Mouse (Mus musculus) thymus, adult 2 months (tissue): Measurements from ENCODE around the gene Tmem260. TPM values are rescaled to one million over a fixed set of nuclear protein-coding genes. Genes with fewer than 3 reads are reported as not detected.

Experiments used
- DNase-seq: peaks from one replicate; pipeline ENCODE4 v3.0.0; 2021
- H3K27ac ChIP-seq: fragments of 200-500 bp; 2 replicates; pipeline ENCODE4 v1.5.1; 2012; ENCODE audit warnings: low read length, control low read depth; ENCODE audit not compliant: control insufficient read depth, insufficient read depth
- H3K27me3 ChIP-seq: fragments of 200-500 bp; 2 replicates; pipeline ENCODE4 v1.6.1; 2012; ENCODE audit warnings: mild to moderate bottlenecking, low read length, moderate library complexity, mixed read lengths; ENCODE audit not compliant: control insufficient read depth, insufficient read depth
- H3K36me3 ChIP-seq: fragments of 200-500 bp; 2 replicates; pipeline ENCODE4 v1.6.1; 2012; ENCODE audit warnings: mild to moderate bottlenecking, low read length, moderate library complexity; ENCODE audit not compliant: control insufficient read depth, insufficient read depth
- H3K4me1 ChIP-seq: fragments of 200-500 bp; replicated peaks from 2 replicates; pipeline ENCODE4 v1.6.1; 2012; ENCODE audit warnings: low read length; ENCODE audit not compliant: control insufficient read depth, insufficient read depth
- H3K4me3 ChIP-seq: fragments of 200-500 bp; 2 replicates; pipeline ENCODE4 v1.5.1; 2012; ENCODE audit warnings: mild to moderate bottlenecking, low read length, control low read depth, moderate library complexity; ENCODE audit not compliant: control insufficient read depth, insufficient read depth
- CTCF ChIP-seq: fragments of 200-500 bp; IDR thresholded peaks from 2 replicates; pipeline ENCODE4 v1.5.1; 2012; ENCODE audit warnings: mild to moderate bottlenecking, control low read depth, low read length, moderate library complexity, borderline replicate concordance; ENCODE audit not compliant: control insufficient read depth, poor library complexity, insufficient read depth; ENCODE audit errors: extremely low read depth
- POLR2A ChIP-seq: fragments of 200-500 bp; IDR thresholded peaks from 2 replicates; pipeline ENCODE4 v1.6.1; 2012; ENCODE audit warnings: mild to moderate bottlenecking, low read length, control low read depth, moderate library complexity; ENCODE audit not compliant: control insufficient read depth, poor library complexity, insufficient read depth; ENCODE audit errors: extremely low read depth
- WGBS: fragments of 180-500 bp; shearing (Covaris S2); methylation state at CpG from one replicate; pipeline ENCODE4 v1.1.7; 2018; 5-methylcytosine and 5-hydroxymethylcytosine counted together
- polyA plus RNA-seq: library from polyadenylated mRNA; depleted of rRNA; stranded (reverse); fragments of >200 nt; gene quantifications from 2 replicates; pipeline ENCODE4 v1.2.3, GENCODE M21; 2012

Tmem260 gene
- polyA plus RNA-seq, 1 experiment: 36.1 TPM

DNA sequence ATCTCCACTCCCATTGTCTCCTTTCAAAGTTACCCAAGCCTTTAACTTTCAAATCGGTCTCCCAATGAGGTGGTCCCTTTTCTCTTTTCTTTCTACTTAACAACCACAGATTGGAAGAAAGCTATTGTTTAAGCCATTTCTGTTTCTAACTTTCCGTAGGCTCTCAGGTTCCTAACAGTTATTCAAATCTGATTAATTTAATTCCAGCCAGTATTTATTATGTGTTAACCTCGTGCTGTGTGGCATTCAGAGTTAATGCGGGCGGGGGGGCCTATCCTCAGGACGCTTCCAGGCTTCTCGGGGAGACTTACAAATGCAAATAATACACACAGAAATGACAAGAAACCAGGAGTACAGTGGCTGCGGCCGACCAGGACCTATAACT lies 58.6 kb downstream of the Tmem260 start:
- WGBS: 94% methylated on average over 9 of the region's 9 CpGs
- no peak for TF ChIP-seq POLR2A
- no peak for TF ChIP-seq CTCF
- 0 out of 2 replicates have a peak, but pooled peaks cover under 1% of the 10 kb centered on the region for H3K36me3 ChIP-seq
- no peak overlapping the region for H3K4me3 ChIP-seq
- DNase-seq: no peak
- no peaks in the 10 kb centered on the region for H3K4me1 ChIP-seq
- no peak overlapping the region for H3K27ac ChIP-seq
- H3K27me3 ChIP-seq: no peaks in the 10 kb centered on the region

DNA sequence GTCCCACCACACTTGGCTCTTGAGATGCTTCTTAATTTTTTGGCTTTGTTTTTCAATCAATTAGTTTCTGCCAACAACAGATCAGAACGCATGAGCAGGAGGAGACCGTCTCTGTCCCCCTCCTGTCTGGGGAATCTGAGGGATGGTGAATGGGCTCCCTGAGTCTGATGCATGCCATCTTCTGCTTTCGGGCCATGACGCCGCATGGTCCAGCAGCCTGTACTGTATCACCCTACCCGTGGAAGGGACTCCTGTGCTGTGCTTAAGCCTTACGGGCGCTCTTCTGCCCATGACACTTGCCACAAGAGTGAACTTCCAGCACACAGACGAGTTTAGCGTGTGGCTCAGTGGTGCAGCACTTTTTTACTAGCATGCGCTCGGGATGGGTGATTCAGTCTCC lies 59.7 kb downstream of the Tmem260 start:
- no peak for DNase-seq
- Histone ChIP-seq H3K27me3 (no peaks in the 10 kb centered on the region), H3K27ac (no peak overlapping the region), H3K4me3 (no peak overlapping the region), H3K4me1 (no peaks in the 10 kb centered on the region), H3K36me3 (0 out of 2 replicates have a peak, but pooled peaks cover 6% of the 10 kb centered on the region)
- 96% methylated on average over 12 of the region's 12 CpGs for WGBS
- TF ChIP-seq CTCF (no peak), POLR2A (no peak)

DNA sequence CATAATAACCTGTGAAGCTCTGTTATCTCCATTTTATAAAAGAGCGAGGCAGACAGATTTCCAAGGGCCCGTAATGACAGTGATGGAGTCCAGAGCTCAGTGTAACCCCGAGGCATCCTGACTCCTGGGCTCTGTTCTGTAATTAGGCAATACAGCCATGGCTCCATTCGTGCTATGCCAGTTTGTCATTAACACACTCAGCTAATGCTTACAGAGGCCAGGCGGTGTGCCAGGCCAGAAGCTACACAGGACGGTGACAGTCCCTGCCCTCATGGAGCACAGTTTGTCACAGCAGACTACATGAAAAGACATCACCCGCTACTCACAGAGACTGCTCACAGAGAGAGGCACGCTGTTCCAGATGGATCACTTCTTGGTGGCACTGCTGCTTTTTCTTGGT lies 61.5 kb downstream of the Tmem260 start:
- 97% methylated on average over 8 of the region's 8 CpGs for WGBS
- DNase-seq: no peak
- TF ChIP-seq CTCF (no peak), POLR2A (no peak)
- Histone ChIP-seq H3K4me1 (no peaks in the 10 kb centered on the region), H3K4me3 (no peak overlapping the region), H3K27ac (no peak overlapping the region), H3K36me3 (peaks cover 12% of the 10 kb centered on the region), H3K27me3 (no peaks in the 10 kb centered on the region)

DNA sequence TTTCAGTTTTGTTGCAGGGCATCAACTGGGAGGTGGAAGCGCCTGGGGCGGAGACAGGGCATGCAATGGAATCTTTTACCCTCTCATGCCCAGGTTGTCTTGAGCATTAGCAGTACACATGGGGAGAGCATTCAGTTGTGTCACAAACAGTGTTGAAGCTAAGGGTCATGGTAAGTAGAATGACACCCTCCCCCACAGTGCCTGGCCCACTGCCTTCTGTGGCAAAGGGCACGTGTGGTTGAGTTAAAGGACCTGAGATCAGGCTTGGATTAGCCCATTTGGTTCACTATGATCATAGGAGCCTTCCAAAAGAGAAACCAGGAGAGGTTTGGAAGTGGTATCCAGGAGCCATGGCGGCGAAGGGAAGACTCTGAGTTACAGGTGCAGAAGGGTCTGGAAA lies 63.2 kb downstream of the Tmem260 start:
- Histone ChIP-seq H3K27ac (no peak overlapping the region), H3K4me3 (no peak overlapping the region), H3K36me3 (peaks cover 12% of the 10 kb centered on the region), H3K27me3 (no peaks in the 10 kb centered on the region), H3K4me1 (no peaks in the 10 kb centered on the region)
- TF ChIP-seq POLR2A: no peak
- TF ChIP-seq CTCF: no peak
- 94% methylated on average over 5 of the region's 5 CpGs for WGBS
- no peak for DNase-seq

DNA sequence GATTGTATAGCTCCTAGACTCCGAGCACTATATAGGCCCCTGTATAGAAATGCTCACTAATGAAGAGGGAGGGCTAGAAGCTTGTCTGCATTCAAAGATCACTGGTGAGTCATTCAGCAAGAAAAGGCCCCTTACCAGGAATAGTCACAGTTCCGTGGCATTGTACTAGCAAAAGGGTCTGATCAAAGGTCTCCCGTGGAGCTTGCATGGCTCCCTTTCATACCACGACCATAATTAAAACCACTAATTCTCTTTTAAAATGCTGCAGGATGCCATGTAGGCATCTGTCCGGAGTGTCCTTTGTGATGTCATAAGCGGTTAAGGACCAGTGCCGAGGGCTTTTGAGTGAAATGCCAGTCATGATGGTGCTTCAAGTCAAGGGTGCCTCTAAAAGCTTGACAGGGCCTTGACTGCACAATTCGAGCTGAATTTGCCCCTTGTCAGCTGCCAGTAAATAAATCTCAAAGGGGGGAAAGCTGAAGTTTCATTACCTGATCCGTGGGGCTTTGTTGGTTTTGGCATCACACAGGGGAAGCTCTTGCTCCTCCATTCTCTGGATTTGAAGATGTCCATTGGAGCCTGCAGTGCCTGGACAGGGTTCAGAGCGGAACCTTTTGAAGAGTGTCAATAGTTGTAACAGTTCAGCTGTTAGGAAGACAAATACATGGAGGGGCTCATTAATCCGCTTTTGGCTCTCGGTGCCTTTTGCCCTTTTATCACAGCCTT lies 67.3 kb downstream of the Tmem260 start:
- WGBS: 95% methylated on average over 12 of the region's 12 CpGs
- peaks cover 12% of the 10 kb centered on the region for H3K36me3 ChIP-seq
- TF ChIP-seq POLR2A (no peak), CTCF (no peak)
- no peak for DNase-seq
- H3K27ac ChIP-seq: no peak overlapping the region
- H3K4me3 ChIP-seq: no peak overlapping the region
- H3K27me3 ChIP-seq: no peaks in the 10 kb centered on the region
- H3K4me1 ChIP-seq: no peaks in the 10 kb centered on the region

DNA sequence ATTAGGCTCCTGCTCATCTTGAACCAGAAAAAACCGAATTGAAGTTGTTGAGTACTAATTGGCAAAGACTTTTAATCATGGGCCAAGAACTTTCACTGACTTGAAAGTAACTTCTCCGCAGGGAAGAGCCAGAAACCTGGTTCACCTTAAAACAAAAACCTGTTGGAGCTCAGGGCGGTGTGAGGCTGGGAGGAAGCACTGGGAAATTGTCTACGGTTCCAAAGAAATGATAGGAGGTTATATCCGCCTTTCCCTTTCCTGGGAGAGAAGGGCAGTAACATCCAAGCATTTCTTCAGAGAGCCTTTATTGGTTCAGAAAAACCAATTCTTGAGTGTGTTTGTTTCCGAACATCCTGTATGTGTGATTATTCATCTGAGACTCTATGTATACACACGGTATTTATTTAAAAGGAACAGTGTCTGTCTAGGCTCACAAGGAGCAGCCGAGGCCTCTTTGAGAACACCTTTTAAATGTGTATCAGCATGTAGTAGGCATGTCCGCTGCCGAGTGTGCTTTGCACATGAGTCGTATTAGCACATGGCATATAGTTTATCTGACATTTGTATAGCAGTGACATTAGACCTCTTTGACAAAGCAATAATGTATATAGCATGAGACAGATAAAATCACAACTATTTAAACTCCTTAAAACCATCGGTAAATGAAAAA lies 68.0 kb downstream of the Tmem260 start:
- Histone ChIP-seq H3K4me1 (no peaks in the 10 kb centered on the region), H3K4me3 (no peak overlapping the region), H3K27me3 (no peaks in the 10 kb centered on the region), H3K27ac (no peak overlapping the region), H3K36me3 (peaks cover 12% of the 10 kb centered on the region)
- WGBS: 96% methylated on average over 12 of the region's 12 CpGs
- no peak for DNase-seq
- TF ChIP-seq POLR2A: no peak

DNA sequence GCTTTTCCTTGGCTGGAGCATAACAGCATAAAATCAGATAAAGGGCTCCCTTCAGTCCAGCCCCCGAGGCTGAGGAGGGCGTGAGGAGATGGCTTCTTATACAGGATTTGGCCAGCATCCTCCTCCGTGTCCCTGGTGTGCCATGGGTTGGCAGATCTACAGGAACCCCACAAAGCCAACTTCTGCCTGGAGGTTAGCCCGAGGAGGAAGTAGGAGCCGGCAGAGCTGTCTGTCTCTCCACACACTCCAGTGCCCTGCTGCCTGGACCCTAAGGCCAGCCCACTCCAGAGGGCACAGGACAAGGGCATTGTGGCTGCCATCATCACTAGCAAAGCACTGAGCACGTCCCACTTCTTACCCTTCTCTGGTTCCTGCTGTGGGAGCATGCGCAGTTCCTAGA lies 68.7 kb downstream of the Tmem260 start:
- H3K27ac ChIP-seq: no peak overlapping the region
- H3K36me3 ChIP-seq: peaks cover 10% of the 10 kb centered on the region
- TF ChIP-seq CTCF (no peak), POLR2A (no peak)
- no peak overlapping the region for H3K4me3 ChIP-seq
- DNase-seq: no peak
- no peaks in the 10 kb centered on the region for H3K27me3 ChIP-seq
- no peaks in the 10 kb centered on the region for H3K4me1 ChIP-seq
- 68% methylated on average over 7 of the region's 7 CpGs for WGBS

DNA sequence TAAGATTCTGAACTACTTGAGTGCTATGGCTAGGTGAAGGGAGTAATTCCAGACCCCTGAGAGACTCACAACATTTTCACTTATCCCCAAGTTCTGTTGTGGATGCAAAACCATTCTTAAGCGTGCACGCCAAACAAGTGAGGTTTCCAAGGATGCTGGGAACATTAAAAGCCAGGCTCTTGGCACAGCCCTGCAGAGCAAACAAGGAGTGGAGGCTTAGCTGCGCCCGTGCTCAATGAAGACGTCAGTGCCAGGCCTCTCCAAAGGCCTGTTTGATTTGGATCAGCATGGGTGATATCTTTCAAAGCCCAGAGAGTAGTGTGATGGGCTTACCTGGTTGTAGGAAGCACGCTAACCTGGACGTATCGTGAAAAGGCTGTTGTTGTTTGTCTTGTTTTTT lies 69.6 kb downstream of the Tmem260 start:
- DNase-seq: no peak
- Histone ChIP-seq H3K27ac (no peak overlapping the region), H3K4me3 (no peak overlapping the region), H3K36me3 (peaks cover 6% of the 10 kb centered on the region), H3K4me1 (no peaks in the 10 kb centered on the region), H3K27me3 (no peaks in the 10 kb centered on the region)
- over 99% methylated on average over 8 of the region's 8 CpGs for WGBS
- TF ChIP-seq POLR2A: no peak
- TF ChIP-seq CTCF: no peak
